Mouse (Mus musculus) heart, postnatal 0 days (tissue): Measurements from ENCODE around the gene Mgrn1. TPM values are rescaled to one million over a fixed set of nuclear protein-coding genes. Genes with fewer than 3 reads are reported as not detected.
A peak's percentile ranks its signal among the peaks of the same experiment; 100 is the strongest.

Experiments
- ATAC-seq: fragments of 200-750 bp; cut with Nextera tagmentation; 2 replicates; pipeline ENCODE4 v1.8.0; 2017; ENCODE audit warnings: low read depth, moderate number of reproducible peaks, moderate library complexity; ENCODE audit not compliant: insufficient read depth
- DNase-seq: peaks from one replicate; pipeline ENCODE4 v3.0.0-alpha.2; 2016; ENCODE audit warnings: low spot score
- H3K27ac ChIP-seq: fragments of 300-500 bp; sonication (generic); 2 replicates; pipeline ENCODE4 v1.5.1; 2014; ENCODE audit warnings: low read depth, mild to moderate bottlenecking
- H3K27me3 ChIP-seq: fragments of 300-500 bp; sonication (generic); 2 replicates; pipeline ENCODE4 v1.6.1; 2014; ENCODE audit warnings: low read length, mixed read lengths; ENCODE audit not compliant: control insufficient read depth, insufficient read depth
- H3K36me3 ChIP-seq: fragments of 300-500 bp; sonication (generic); replicated peaks from 2 replicates; pipeline ENCODE4 v1.6.1; 2014; ENCODE audit warnings: low read length, mixed read lengths; ENCODE audit not compliant: control insufficient read depth, insufficient read depth
- H3K4me1 ChIP-seq: fragments of 300-500 bp; sonication (generic); 2 replicates; pipeline ENCODE4 v1.6.1; 2014; ENCODE audit warnings: antibody characterized with exemption; ENCODE audit not compliant: control insufficient read depth, insufficient read depth
- H3K4me2 ChIP-seq: fragments of 300-500 bp; sonication (generic); 2 replicates; pipeline ENCODE4 v1.6.1; 2014; ENCODE audit warnings: low read depth, mild to moderate bottlenecking, low read length, moderate library complexity
- H3K4me3 ChIP-seq: fragments of 300-500 bp; sonication (generic); 2 replicates; pipeline ENCODE4 v1.5.1; 2014; ENCODE audit warnings: low read depth, low read length
- H3K9ac ChIP-seq: fragments of 300-500 bp; sonication (generic); replicated peaks from 2 replicates; pipeline ENCODE4 v1.6.1; 2014; ENCODE audit warnings: low read depth, low read length, mixed read lengths
- H3K9me3 ChIP-seq: fragments of 300-500 bp; sonication (generic); replicated peaks from 2 replicates; pipeline ENCODE4 v1.6.1; 2016; ENCODE audit warnings: low read length; ENCODE audit not compliant: control insufficient read depth
- CTCF ChIP-seq: IDR thresholded peaks from 2 replicates; pipeline ENCODE4 v1.5.1; 2016; ENCODE audit warnings: antibody characterized with exemption, control low read depth, low read depth
- EP300 ChIP-seq: IDR thresholded peaks from 2 replicates; pipeline ENCODE4 v1.6.1; 2016; ENCODE audit warnings: antibody characterized with exemption, low read depth
- whole genome bisulfite sequencing: fragments of 180-500 bp; shearing (Covaris S2); extraction: QIAGEN DNeasy Blood & Tissue Kit; methylation state at CpG from one replicate; pipeline ENCODE4 v1.1.7; 2014; 5-methylcytosine and 5-hydroxymethylcytosine counted together
- polyA plus RNA-seq: library from polyadenylated mRNA; unstranded; fragments of >200 nt; fragmentation: Nextera tagmentation; extraction: Ambion mirVana; gene quantifications from 2 replicates; pipeline ENCODE4 v1.2.1, GENCODE M21; 2015
- total RNA-seq: library from RNA; depleted of rRNA; stranded (reverse); fragments of >200 nt; gene quantifications from 2 replicates; pipeline ENCODE4 v1.2.3, GENCODE M21; 2014; ENCODE audit warnings: low replicate concordance

Mgrn1 gene
- total and polyA plus RNA-seq, 2 experiments from 2014 or later: 159 to 223 TPM

DNA sequence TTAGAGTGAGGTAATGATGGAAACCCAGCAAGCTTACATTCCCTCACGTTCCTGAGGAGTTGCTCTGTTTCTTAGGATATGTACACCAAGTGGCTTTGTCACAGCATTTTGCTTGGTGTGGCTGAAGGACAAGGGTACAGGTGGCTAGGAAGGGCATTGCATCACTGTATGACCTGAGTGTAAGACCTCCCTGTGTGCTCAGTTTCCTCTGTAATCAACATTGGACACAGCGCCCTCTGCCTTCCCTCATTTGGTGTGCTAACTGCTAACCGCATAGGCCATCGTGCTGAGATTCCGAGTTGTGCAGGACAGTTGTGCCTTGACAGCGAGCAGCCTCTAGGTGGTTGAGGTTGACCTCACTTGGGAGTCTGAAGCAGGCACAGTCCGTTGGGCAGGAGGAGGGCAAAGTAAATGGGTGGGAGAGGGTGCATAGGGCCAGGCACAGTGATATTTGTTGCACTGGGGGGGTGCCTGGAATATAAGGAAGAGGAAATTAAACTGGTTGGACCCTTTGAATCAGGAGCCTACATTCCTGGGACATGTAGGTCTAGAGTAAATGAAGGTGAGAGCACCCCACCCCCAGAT, 11.2 kb downstream of the Mgrn1 start:
- Histone ChIP-seq H3K36me3 (no peaks in the 10 kb centered on the region), H3K9me3 (no peaks in the 10 kb centered on the region), H3K4me1 (peaks cover 34% of the 10 kb centered on the region), H3K9ac (0 out of 2 replicates have a peak overlapping the region, but pooled peaks have one; percentile 1), H3K27ac (peak overlapping the region; percentile 61), H3K27me3 (no peaks in the 10 kb centered on the region), H3K4me2 (no peak overlapping the region), H3K4me3 (no peak overlapping the region)
- TF ChIP-seq CTCF: peak; percentile 16
- no peak for TF ChIP-seq EP300
- DNase-seq (no peak), ATAC-seq (peak; percentile 35; the same call in 1 of the 2 replicates)
- WGBS: 41% methylated on average over 7 of the region's 7 CpGs

DNA sequence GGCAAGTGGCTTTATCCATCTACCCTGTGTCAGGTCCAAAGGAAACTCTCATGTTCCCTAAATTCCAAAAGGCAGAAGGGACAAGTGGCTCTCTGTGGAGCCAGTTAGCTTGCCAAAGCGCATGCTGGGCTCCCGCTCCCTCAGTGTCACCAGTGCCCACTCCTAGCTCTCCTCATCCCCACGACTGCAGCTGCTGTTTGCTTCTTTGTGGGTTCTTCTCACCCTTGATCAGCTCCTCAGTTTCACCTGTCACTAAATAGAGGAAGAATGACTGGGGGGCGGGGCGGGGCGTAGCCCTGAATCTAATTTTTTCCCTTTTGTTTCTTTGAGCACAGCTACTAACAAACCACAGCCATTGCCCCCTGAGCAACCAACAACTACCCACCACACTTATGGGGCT, 12.8 kb downstream of the Mgrn1 start:
- TF ChIP-seq EP300 (no peak), CTCF (no peak)
- no peak overlapping the region for H3K4me3 ChIP-seq
- H3K36me3 ChIP-seq: no peaks in the 10 kb centered on the region
- no peak for ATAC-seq
- H3K9me3 ChIP-seq: no peaks in the 10 kb centered on the region
- no peak overlapping the region for H3K4me2 ChIP-seq
- DNase-seq: no peak
- no peak overlapping the region for H3K9ac ChIP-seq
- H3K27ac ChIP-seq: no peak overlapping the region
- H3K4me1 ChIP-seq: peaks cover 34% of the 10 kb centered on the region
- no peaks in the 10 kb centered on the region for H3K27me3 ChIP-seq
- 90% methylated on average over 6 of the region's 6 CpGs for WGBS

DNA sequence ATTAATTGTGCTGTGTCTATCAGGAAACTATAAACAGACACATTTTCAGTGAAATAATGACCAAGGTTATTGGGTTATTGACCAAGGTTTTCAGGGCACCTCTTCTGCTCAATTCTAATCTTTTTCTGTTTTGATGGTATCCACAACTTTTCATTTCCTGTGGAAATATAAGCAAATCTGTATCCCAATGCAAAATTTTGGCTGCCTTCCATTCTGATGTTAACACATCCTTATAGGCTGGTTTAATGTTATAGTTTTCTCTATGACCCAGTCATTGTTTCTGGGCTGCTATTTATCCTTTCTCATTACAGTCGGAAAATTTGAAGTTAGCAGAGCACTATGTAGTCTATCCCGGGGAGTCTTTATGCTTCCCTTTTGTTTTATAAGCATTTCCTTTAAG, 13.7 kb downstream of the Mgrn1 start:
- Histone ChIP-seq H3K4me2 (no peak overlapping the region), H3K9me3 (no peaks in the 10 kb centered on the region), H3K4me1 (peaks cover 28% of the 10 kb centered on the region), H3K36me3 (no peaks in the 10 kb centered on the region), H3K27ac (peak overlapping the region; percentile 55), H3K9ac (no peak overlapping the region), H3K4me3 (no peak overlapping the region), H3K27me3 (no peaks in the 10 kb centered on the region)
- no peak for TF ChIP-seq CTCF
- TF ChIP-seq EP300: no peak
- ATAC-seq (no peak), DNase-seq (no peak)
- 49% methylated on average over 2 of the region's 2 CpGs for WGBS

DNA sequence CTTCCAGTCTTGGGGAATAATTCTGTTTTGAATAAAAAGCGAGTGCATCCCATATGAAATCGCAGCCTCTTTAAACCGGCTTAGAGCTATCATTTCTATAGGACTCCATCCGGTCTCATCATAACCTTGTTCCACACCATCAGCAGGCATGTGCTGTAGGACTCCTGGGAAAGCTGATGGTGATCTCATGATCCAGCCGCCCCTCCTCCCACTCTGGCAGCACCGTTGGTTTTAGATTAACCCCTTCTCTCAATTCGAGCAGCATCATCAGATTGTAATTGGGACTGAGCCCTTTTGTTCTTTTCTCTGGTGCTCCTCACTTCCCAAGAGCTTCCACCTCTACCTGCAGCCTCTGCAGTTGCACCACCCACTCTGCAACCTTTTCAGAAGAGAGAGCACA, 15.1 kb downstream of the Mgrn1 start:
- no peak overlapping the region for H3K4me2 ChIP-seq
- no peak overlapping the region for H3K4me3 ChIP-seq
- H3K9ac ChIP-seq: no peak overlapping the region
- DNase-seq: no peak
- TF ChIP-seq CTCF: no peak
- no peak for ATAC-seq
- no peaks in the 10 kb centered on the region for H3K36me3 ChIP-seq
- H3K27ac ChIP-seq: no peak overlapping the region
- H3K9me3 ChIP-seq: no peaks in the 10 kb centered on the region
- H3K4me1 ChIP-seq: peaks cover 19% of the 10 kb centered on the region
- no peaks in the 10 kb centered on the region for H3K27me3 ChIP-seq
- 57% methylated on average over 7 of the region's 7 CpGs for WGBS

DNA sequence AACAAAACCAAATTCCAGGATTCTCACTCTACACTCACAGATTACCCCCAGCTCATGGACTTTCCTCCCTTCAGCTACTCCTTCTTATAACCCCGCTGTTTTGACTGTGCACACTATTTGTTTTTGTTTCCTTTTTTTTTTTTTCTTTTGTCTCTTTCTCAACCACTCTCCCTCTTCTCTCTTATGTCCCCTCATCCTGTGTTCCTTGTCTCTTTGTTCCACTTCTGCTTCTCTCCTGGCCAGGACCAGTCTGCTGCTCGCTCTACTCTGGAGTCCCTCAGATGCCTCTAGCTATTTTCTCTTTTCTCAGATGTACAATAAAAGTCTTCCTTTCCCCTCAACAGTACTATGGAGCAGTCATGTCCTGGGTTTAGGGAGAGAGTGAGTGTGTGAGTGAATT, 16.3 kb downstream of the Mgrn1 start:
- Histone ChIP-seq H3K4me2 (no peak overlapping the region), H3K27me3 (no peaks in the 10 kb centered on the region), H3K9ac (no peak overlapping the region), H3K36me3 (peaks cover 1% of the 10 kb centered on the region; the same call in 1 of the 2 replicates), H3K4me1 (peaks cover 7% of the 10 kb centered on the region; the same call in 1 of the 2 replicates), H3K9me3 (no peaks in the 10 kb centered on the region), H3K27ac (no peak overlapping the region), H3K4me3 (no peak overlapping the region)
- WGBS: 77% methylated on average over 2 of the region's 2 CpGs
- DNase-seq: no peak
- TF ChIP-seq CTCF (no peak), EP300 (no peak)
- ATAC-seq: no peak
